Mouse (Mus musculus): ENCODE results near the gene Pidd1.

DNA sequence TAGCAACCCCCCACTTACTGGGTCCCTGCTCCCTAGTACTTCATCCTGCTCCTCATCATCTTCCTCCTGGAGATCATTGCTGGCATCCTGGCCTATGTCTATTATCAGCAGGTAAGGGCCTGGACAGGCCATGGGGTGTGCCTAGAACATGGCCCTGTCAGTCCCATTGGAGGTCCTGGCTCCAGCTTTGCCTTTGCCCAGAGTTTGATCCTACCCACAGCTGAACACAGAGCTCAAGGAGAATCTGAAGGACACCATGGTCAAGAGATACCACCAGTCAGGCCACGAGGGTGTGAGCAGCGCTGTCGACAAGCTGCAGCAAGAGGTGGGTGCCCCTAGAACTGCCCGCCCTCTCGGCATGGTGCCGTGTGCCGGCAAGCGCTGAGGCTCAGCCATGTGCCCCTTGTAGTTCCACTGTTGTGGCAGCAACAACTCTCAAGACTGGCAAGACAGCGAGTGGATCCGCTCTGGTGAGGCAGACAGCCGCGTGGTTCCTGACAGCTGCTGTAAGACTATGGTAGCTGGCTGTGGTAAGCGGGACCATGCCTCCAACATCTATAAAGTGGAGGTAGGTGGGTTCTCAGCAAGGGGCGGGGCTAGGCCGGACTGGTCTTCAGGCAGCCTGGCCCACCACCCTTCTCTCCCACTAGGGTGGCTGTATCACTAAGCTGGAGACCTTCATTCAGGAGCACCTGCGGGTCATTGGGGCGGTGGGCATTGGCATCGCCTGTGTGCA lies 26.2 kb upstream of the Pidd1 start:
- TF ChIP-seq CTCF (IDR thresholded peaks at IDR 0.05; ENCODE audit: low read depth), result no peak
- no peak for TF ChIP-seq EP300 (optimal IDR thresholded peaks at IDR 0.05)
